Mouse (Mus musculus): ENCODE measurements around the gene Nxph1. TPM values are rescaled to one million over a fixed set of nuclear protein-coding genes. Genes with fewer than 3 reads are reported as not detected.

Gene Nxph1
- polyA plus RNA-seq, 1 experiment from 2014 or later, result 0.23 TPM

- H3K36me3 ChIP-seq (ENCODE audit: control insufficient read depth, insufficient read depth), result no peaks in the 10 kb centered on the region
- no peak overlapping the region for H3K9ac ChIP-seq (ENCODE audit: low read depth, low read length)
- 82% methylated on average over 1 of the region's 1 CpGs for WGBS
- H3K9me3 ChIP-seq (ENCODE audit: control insufficient read depth), result no peaks in the 10 kb centered on the region
- H3K4me1 ChIP-seq (replicated peaks; ENCODE audit: control insufficient read depth, insufficient read depth, low read length), result no peaks in the 10 kb centered on the region
- no peaks in the 10 kb centered on the region for H3K27me3 ChIP-seq (replicated peaks; ENCODE audit: control insufficient read depth, insufficient read depth, low read length)
- H3K27ac ChIP-seq (ENCODE audit: low read depth, low read length), result no peak overlapping the region
- ATAC-seq, result no peak
- H3K4me2 ChIP-seq (replicated peaks; ENCODE audit: low read depth), result no peak overlapping the region
- no peak overlapping the region for H3K4me3 ChIP-seq (ENCODE audit: low read depth, low read length)
- no peak for TF ChIP-seq CTCF (IDR thresholded peaks at IDR 0.05; ENCODE audit: low read depth)
Measured at GRCm38 (mm10) chr6:9267998-9268397, 319.8 kb downstream of the Nxph1 start.

Other genes starting within 250 kb of the Nxph1 start
- gene Ica1, start 169.9 kb upstream of the Nxph1 start, polyA plus RNA-seq (2015; fragmentation: Nextera tagmentation; extraction: Ambion mirVana), result 11.0 and 11.3 TPM in 2 replicates

Measured in intestine, postnatal 0 days (tissue).